Mouse (Mus musculus) lung, adult 2 months (tissue): ENCODE measurements around the gene Fstl4.

Source experiments
- CTCF ChIP-seq: fragments of 200-500 bp; IDR thresholded peaks from 2 replicates; pipeline ENCODE4 v1.5.1; 2011; ENCODE audit warnings: mild to moderate bottlenecking, low read length, control low read depth; ENCODE audit not compliant: insufficient read depth
- POLR2A ChIP-seq: fragments of 200-500 bp; IDR thresholded peaks from 2 replicates; pipeline ENCODE4 v1.6.1; 2011; ENCODE audit warnings: low read depth, mild to moderate bottlenecking, control low read depth, low read length, borderline replicate concordance; ENCODE audit errors: extremely low read depth

DNA sequence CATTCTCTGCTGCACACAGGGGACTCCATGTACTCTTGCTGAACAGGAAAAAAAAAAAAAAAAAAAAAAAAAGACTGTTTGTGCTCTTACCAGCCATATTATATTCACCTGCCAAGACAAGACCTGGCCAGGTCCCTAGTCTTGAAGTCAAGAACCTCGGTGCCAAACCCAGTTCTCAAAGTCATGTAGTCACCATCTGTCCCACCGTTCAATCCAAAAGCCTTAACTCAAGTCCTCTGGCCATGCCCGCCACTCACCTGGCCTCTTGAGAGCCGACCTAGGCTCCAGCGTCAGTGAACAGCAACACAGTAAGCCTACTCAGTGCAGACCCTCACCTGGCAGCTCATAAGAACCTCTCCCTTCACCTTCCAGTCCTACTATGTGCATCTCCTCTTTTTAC lies 334.9 kb downstream of the Fstl4 start:
- no peak for TF ChIP-seq POLR2A
- no peak for TF ChIP-seq CTCF
